Mouse (Mus musculus) cortical plate, adult 2 months (tissue): ENCODE data around the gene Pip5k1c.

Experiments
- CTCF ChIP-seq: fragments of 200-500 bp; IDR thresholded peaks from 2 replicates; pipeline ENCODE4 v1.5.1; 2011; ENCODE audit warnings: mild to moderate bottlenecking, control low read depth, low read length; ENCODE audit not compliant: insufficient read depth; ENCODE audit errors: extremely low read depth
- POLR2A ChIP-seq: fragments of 200-500 bp; IDR thresholded peaks from 2 replicates; pipeline ENCODE4 v1.6.1; 2011; ENCODE audit warnings: mild to moderate bottlenecking, low read length, control low read depth; ENCODE audit not compliant: insufficient read depth; ENCODE audit errors: extremely low read depth

- TF ChIP-seq CTCF = no peak
- TF ChIP-seq POLR2A = no peak
These were observed 28.7 kb downstream of the Pip5k1c start for GRCm38 (mm10) chr10:81321436-81321835.
